Mouse (Mus musculus) lung, postnatal 0 days (tissue): ENCODE measurements at regions not wholly inside any gene's neighbourhood (a gene's known extent, or its start where the extent isn't known, plus 50 kb on each side); places are given as distances from the start of the nearest gene placed in this dataset.

ENCODE experiments used
- ATAC-seq: fragments of 200-750 bp; cut with Nextera tagmentation; 2 replicates; pipeline ENCODE4 v1.8.0; 2017; ENCODE audit warnings: moderate library complexity
- DNase-seq: peaks from one replicate; pipeline ENCODE4 v3.0.0-alpha.2; 2016; ENCODE audit warnings: low spot score
- H3K27ac ChIP-seq: fragments of 300-500 bp; sonication (generic); 2 replicates; pipeline ENCODE4 v1.5.1; 2014; ENCODE audit warnings: antibody characterized with exemption, mild to moderate bottlenecking, low read length, mixed read lengths
- H3K27me3 ChIP-seq: fragments of 300-500 bp; sonication (generic); replicated peaks from 2 replicates; pipeline ENCODE4 v1.6.1; 2014; ENCODE audit warnings: low read length, mixed read lengths; ENCODE audit not compliant: insufficient read depth
- H3K36me3 ChIP-seq: fragments of 300-500 bp; sonication (generic); 2 replicates; pipeline ENCODE4 v1.6.1; 2014; ENCODE audit warnings: low read length, mixed read lengths; ENCODE audit not compliant: insufficient read depth
- H3K4me1 ChIP-seq: fragments of 300-500 bp; sonication (generic); 2 replicates; pipeline ENCODE4 v1.6.1; 2014; ENCODE audit warnings: antibody characterized with exemption, low read depth, low read length, mixed read lengths; ENCODE audit not compliant: insufficient read depth
- H3K4me2 ChIP-seq: fragments of 300-500 bp; sonication (generic); replicated peaks from 2 replicates; pipeline ENCODE4 v1.6.1; 2014; ENCODE audit warnings: low read depth, mild to moderate bottlenecking, low read length, moderate library complexity, mixed read lengths
- H3K4me3 ChIP-seq: fragments of 300-500 bp; sonication (generic); 2 replicates; pipeline ENCODE4 v1.5.1; 2014; ENCODE audit warnings: low read depth, low read length
- H3K9ac ChIP-seq: fragments of 300-500 bp; sonication (generic); replicated peaks from 2 replicates; pipeline ENCODE4 v1.6.1; 2014; ENCODE audit warnings: low read depth, mild to moderate bottlenecking
- H3K9me3 ChIP-seq: fragments of 300-500 bp; sonication (generic); 2 replicates; pipeline ENCODE4 v1.6.1; 2016; ENCODE audit warnings: low read length, mixed read lengths
- CTCF ChIP-seq: IDR thresholded peaks from 2 replicates; pipeline ENCODE4 v1.5.1; 2016; ENCODE audit warnings: antibody characterized with exemption, mild to moderate bottlenecking
- EP300 ChIP-seq: IDR thresholded peaks from 2 replicates; pipeline ENCODE4 v1.6.1; 2016; ENCODE audit warnings: antibody characterized with exemption, mild to moderate bottlenecking, control low read depth
- WGBS: fragments of 180-500 bp; shearing (Covaris S2); extraction: QIAGEN DNeasy Blood & Tissue Kit; methylation state at CpG from one replicate; pipeline ENCODE4 v1.1.7; 2014; 5-methylcytosine and 5-hydroxymethylcytosine counted together

- 49% methylated on average over 1 of the region's 1 CpGs for WGBS
- TF ChIP-seq CTCF (no peak), EP300 (no peak)
These were observed 190.0 kb upstream of the Dkk2 start for GRCm38 (mm10) chr3:131895057-131895456.

GRCm38 (mm10) chr3:131913534-131913933 lies 171.6 kb upstream of the Dkk2 start:
- 78% methylated on average over 6 of the region's 6 CpGs for WGBS
- TF ChIP-seq EP300: no peak
- no peak for TF ChIP-seq CTCF

More at GRCm38 (mm10) chr3:131895057-131895456, 190.0 kb upstream of the Dkk2 start:
- H3K27me3 ChIP-seq: no peaks in the 10 kb centered on the region
- DNase-seq: peak; percentile 26
- H3K9me3 ChIP-seq: no peaks in the 10 kb centered on the region
- ATAC-seq: no peak
- no peaks in the 10 kb centered on the region for H3K36me3 ChIP-seq
- no peak overlapping the region for H3K4me2 ChIP-seq
- no peak overlapping the region for H3K27ac ChIP-seq
- no peak overlapping the region for H3K9ac ChIP-seq
- no peak overlapping the region for H3K4me3 ChIP-seq
- no peaks in the 10 kb centered on the region for H3K4me1 ChIP-seq

GRCm38 (mm10) chr3:131914372-131914771 lies 170.7 kb upstream of the Dkk2 start:
- ATAC-seq: no peak
- DNase-seq: no peak
- H3K4me1 ChIP-seq: no peaks in the 10 kb centered on the region
- no peaks in the 10 kb centered on the region for H3K27me3 ChIP-seq
- H3K9me3 ChIP-seq: no peaks in the 10 kb centered on the region
- H3K27ac ChIP-seq: no peak overlapping the region
- no peak for TF ChIP-seq CTCF
- no peak for TF ChIP-seq EP300
- H3K36me3 ChIP-seq: no peaks in the 10 kb centered on the region
- 68% methylated on average over 3 of the region's 3 CpGs for WGBS
- H3K4me3 ChIP-seq: no peak overlapping the region
- no peak overlapping the region for H3K9ac ChIP-seq
- H3K4me2 ChIP-seq: no peak overlapping the region

More at GRCm38 (mm10) chr3:131913534-131913933, 171.6 kb upstream of the Dkk2 start:
- Histone ChIP-seq H3K9ac (no peak overlapping the region), H3K4me3 (no peak overlapping the region), H3K27ac (no peak overlapping the region), H3K36me3 (no peaks in the 10 kb centered on the region), H3K4me2 (no peak overlapping the region), H3K9me3 (no peaks in the 10 kb centered on the region), H3K27me3 (no peaks in the 10 kb centered on the region), H3K4me1 (no peaks in the 10 kb centered on the region)
- ATAC-seq (no peak), DNase-seq (no peak)

GRCm38 (mm10) chr3:131914997-131915396 lies 170.1 kb upstream of the Dkk2 start:
- Histone ChIP-seq H3K4me2 (no peak overlapping the region), H3K4me3 (no peak overlapping the region), H3K4me1 (no peaks in the 10 kb centered on the region), H3K27me3 (no peaks in the 10 kb centered on the region), H3K9ac (no peak overlapping the region), H3K9me3 (no peaks in the 10 kb centered on the region), H3K27ac (no peak overlapping the region), H3K36me3 (no peaks in the 10 kb centered on the region)
- WGBS: 73% methylated on average over 7 of the region's 7 CpGs
- TF ChIP-seq EP300: no peak
- no peak for TF ChIP-seq CTCF
- ATAC-seq (no peak), DNase-seq (no peak)

- no peak overlapping the region for H3K4me2 ChIP-seq
These were observed 167.2 kb upstream of the Dkk2 start for GRCm38 (mm10) chr3:131917734-131918534.

GRCm38 (mm10) chr3:131919476-131919875 lies 165.6 kb upstream of the Dkk2 start:
- no peak overlapping the region for H3K9ac ChIP-seq
- H3K27me3 ChIP-seq: no peaks in the 10 kb centered on the region
- H3K4me3 ChIP-seq: no peak overlapping the region
- no peaks in the 10 kb centered on the region for H3K36me3 ChIP-seq
- DNase-seq: no peak
- H3K4me1 ChIP-seq: no peaks in the 10 kb centered on the region
- ATAC-seq: no peak
- no peak for TF ChIP-seq CTCF
- no peak for TF ChIP-seq EP300
- WGBS: 49% methylated on average over 12 of the region's 12 CpGs
- H3K9me3 ChIP-seq: no peaks in the 10 kb centered on the region
- H3K27ac ChIP-seq: no peak overlapping the region
- H3K4me2 ChIP-seq: no peak overlapping the region

More at GRCm38 (mm10) chr3:131917734-131918534, 167.2 kb upstream of the Dkk2 start:
- H3K9me3 ChIP-seq: no peaks in the 10 kb centered on the region
- no peak for ATAC-seq
- H3K27ac ChIP-seq: no peak overlapping the region
- no peaks in the 10 kb centered on the region for H3K36me3 ChIP-seq
- no peak overlapping the region for H3K9ac ChIP-seq
- TF ChIP-seq CTCF (no peak), EP300 (no peak)
- WGBS: 81% methylated on average over 13 of the region's 13 CpGs
- DNase-seq: no peak
- H3K27me3 ChIP-seq: no peaks in the 10 kb centered on the region
- H3K4me1 ChIP-seq: no peaks in the 10 kb centered on the region
- no peak overlapping the region for H3K4me3 ChIP-seq
